Mouse (Mus musculus) ovary, adult 2 months (tissue): ENCODE data around the gene Tnfrsf14. TPM values are rescaled to one million over a fixed set of nuclear protein-coding genes. Genes with fewer than 3 reads are reported as not detected.

Experiments used
- polyA plus RNA-seq: library from polyadenylated mRNA; depleted of rRNA; stranded (reverse); fragments of >200 nt; gene quantifications from 2 replicates; pipeline ENCODE4 v1.2.3, GENCODE M21; 2012; rRNA removed

Tnfrsf14 gene
- 30.3 and 34.4 TPM in 2 replicates for polyA plus RNA-seq

DNA sequence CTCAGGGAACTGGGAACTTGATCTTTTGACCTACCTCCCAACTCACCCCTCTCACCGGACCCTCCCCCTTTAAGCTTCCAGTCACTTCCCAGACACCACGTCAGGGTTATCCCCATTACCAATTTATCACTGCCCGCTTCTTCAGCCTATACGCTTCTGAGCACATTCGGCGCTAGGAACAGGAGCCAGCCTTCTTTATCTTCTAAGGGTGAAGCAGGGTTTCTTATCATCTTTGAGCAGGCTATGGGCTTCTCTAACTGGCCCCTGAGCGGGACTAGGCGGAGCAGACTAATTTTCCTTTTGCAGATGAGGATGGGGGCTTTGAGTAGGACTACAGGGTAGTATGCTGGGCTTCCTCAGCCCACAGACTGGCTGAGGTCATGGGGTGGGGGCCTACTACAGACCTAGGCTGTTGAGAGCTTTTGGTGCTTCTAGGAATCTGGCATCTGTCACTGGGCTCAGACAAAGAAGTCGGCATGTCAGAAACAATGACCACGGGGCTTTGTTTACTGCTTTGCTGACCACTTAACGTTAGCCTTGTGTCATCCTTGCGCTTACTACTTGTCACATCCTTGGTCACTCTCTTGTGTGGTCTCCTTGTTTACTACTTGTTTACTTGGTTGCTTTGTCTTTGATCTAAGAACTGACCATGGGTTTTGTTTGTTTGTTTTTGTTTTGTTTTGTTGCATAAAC, at the start of gene Tnfrsf14:
Gene Tnfrsf14, minus strand, starts transcription at position 169 of the 693 bp plus-strand sequence.

GRCm38 (mm10) chr4:154963901-154964580, 35.7 kb upstream of the Tnfrsf14 start, which contains the start of gene Pank4:
Gene Pank4, plus strand, starts transcription at chr4:154964123.

GRCm38 (mm10) chr4:154960690-154961225, 32.4 kb upstream of the Tnfrsf14 start, which contains the start of gene Hes5:
Gene Hes5, plus strand, starts transcription at chr4:154960923.

DNA sequence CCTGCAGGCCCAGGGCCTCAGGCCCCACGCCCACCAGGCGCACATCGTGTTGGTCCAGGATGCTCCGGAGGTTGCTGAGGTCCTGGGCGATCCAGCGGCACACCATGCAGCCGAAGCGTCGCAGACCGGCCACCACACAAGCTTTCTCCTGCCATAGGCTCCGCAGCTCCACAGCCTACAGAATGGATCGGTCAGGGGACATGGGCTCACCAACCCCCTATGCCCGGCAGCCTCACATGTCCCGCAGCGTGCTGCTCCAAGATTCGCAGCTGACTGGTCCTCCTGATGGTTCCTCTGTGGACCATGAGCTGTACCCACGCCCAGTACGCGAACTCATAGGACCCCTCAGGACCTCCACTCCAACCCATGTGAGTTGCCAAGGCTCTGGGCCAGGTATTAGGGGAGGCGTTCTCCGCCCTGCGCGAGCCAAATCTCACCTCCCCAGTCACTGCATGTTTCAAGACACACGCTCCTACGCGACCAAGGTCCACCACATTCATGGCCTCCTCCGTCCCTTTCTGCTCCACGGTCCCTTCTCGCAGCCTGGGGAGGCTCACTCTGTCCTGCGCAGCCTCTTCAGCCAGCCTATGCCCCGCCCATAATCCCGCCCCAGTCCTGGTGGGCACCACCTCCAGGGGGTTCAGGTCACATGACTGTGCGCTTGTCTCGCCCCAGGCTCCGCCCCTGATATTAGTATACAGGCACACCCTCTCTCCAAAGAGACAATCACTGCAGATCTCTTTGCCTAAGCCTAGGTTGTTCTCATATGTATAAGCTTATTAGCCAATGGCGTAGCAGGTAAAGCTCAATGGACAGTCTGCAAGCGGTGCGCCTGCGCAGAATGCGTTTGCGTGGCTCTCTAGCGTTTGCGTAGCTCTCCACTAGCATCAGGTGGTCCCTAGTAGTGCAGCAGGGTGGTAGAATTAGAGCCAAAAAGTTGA, 29.6 kb downstream of the Tnfrsf14 start, which contains the start of gene Fam213b:
Gene Fam213b, minus strand, starts transcription at position 630 of the 941 bp plus-strand sequence.

Other genes starting within 250 kb of the Tnfrsf14 start
- 7.5 and 8.8 TPM in 2 replicates for gene Ttc34, start 91.1 kb downstream of the Tnfrsf14 start, polyA plus RNA-seq
- gene Mmel1, start 59.0 kb downstream of the Tnfrsf14 start, polyA plus RNA-seq, result 2.7 and 16.8 TPM in 2 replicates
- 19.6 and 39.4 TPM in 2 replicates for gene Fam213b, start 29.4 kb downstream of the Tnfrsf14 start, polyA plus RNA-seq
- 0.37 and 0.38 TPM in 2 replicates for gene Hes5, start 32.4 kb upstream of the Tnfrsf14 start, polyA plus RNA-seq
- 72.3 and 85.6 TPM in 2 replicates for gene Pank4, start 35.6 kb upstream of the Tnfrsf14 start, polyA plus RNA-seq
- gene Plch2, start 128.2 kb upstream of the Tnfrsf14 start, polyA plus RNA-seq, result 57.4 and 58.2 TPM in 2 replicates
- 42.8 and 46.1 TPM in 2 replicates for gene Pex10, start 138.5 kb upstream of the Tnfrsf14 start, polyA plus RNA-seq
- gene Rer1, start 157.8 kb upstream of the Tnfrsf14 start, polyA plus RNA-seq, result 57.3 and 64.1 TPM in 2 replicates
- 19.8 and 20.5 TPM in 2 replicates for gene Morn1, start 158.0 kb upstream of the Tnfrsf14 start, polyA plus RNA-seq